Comparison of ENCODE assay signal across 18 mouse cellular contexts in genomic region chr13:38513921-38514320, GRCm38 (mm10).
"Had no signal": no experiment of that assay in that cellular context is flagged by ENCODE, and none has a peak within 500 bp of the region (broad histone marks: within the 10 kb centered on the region; RNA-seq: fewer than 3 reads in every experiment).

No protein-coding gene starts in this region.

- H3K27me3 ChIP-seq: kidney, embryonic 15.5 days; liver, embryonic 13.5 days; midbrain, embryonic 15.5 days; neural tube, embryonic 12.5 days; neural tube, embryonic 15.5 days; stomach, embryonic 15.5 days had no signal

- H3K4me2 ChIP-seq: kidney, embryonic 15.5 days; liver, embryonic 13.5 days; midbrain, embryonic 11.5 days; midbrain, embryonic 15.5 days; neural tube, embryonic 12.5 days; neural tube, embryonic 15.5 days; stomach, embryonic 15.5 days had no signal

- H3K4me1 ChIP-seq: liver, embryonic 13.5 days; midbrain, embryonic 15.5 days; neural tube, embryonic 12.5 days; neural tube, embryonic 15.5 days; stomach, embryonic 15.5 days had no signal

- DNase-seq: kidney, postnatal 10 days; kidney, postnatal 36 days; layer of hippocampus, postnatal 36 days; liver, embryonic 13.5 days; lung, adult 2 months; lung, postnatal 14 days; lung, postnatal 4 days; right cerebral cortex, adult 18-20 months; right cerebral cortex, postnatal 25 days; spleen, adult 18-20 months; thymus, postnatal 25 days had no signal

- H3K4me3 ChIP-seq: kidney, embryonic 15.5 days; left cerebral cortex, adult 2 months; liver, embryonic 13.5 days; midbrain, embryonic 15.5 days; neural tube, embryonic 12.5 days; neural tube, embryonic 15.5 days; stomach, embryonic 15.5 days had no signal

- H3K9ac ChIP-seq: kidney, embryonic 15.5 days; liver, embryonic 13.5 days; midbrain, embryonic 15.5 days; neural tube, embryonic 12.5 days; neural tube, embryonic 15.5 days; stomach, embryonic 15.5 days had no signal

- ATAC-seq: midbrain, embryonic 15.5 days had no signal

- H3K9me3 ChIP-seq: kidney, embryonic 15.5 days; liver, embryonic 13.5 days; midbrain, embryonic 15.5 days; neural tube, embryonic 12.5 days; neural tube, embryonic 15.5 days; stomach, embryonic 15.5 days had no signal

- H3K27ac ChIP-seq: kidney, embryonic 15.5 days; left cerebral cortex, adult 2 months; liver, embryonic 13.5 days; midbrain, embryonic 15.5 days; neural tube, embryonic 12.5 days; neural tube, embryonic 15.5 days; stomach, embryonic 15.5 days had no signal
